Mouse (Mus musculus): ENCODE measurements around the gene Vapb.
A peak's percentile ranks its signal among the peaks of the same experiment; 100 is the strongest.
"Not testable (repeated sequence)": the region's sequence is repeated elsewhere in the genome, so short reads cannot be mapped to it uniquely, and the experiment has no call there.

The Vapb gene

GRCm38 (mm10) chr2:173737222-173737989 is at the start of gene Vapb:
TSS of gene Vapb (plus strand) at chr2:173737511.
- DNase-seq (ENCODE audit: low read depth, low spot score), result peak; percentile 98

- DNase-seq (ENCODE audit: low read depth, low spot score), result no peak
Observed at GRCm38 (mm10) chr2:173689835-173690234, 47.5 kb upstream of the Vapb start.

- no peak for DNase-seq (ENCODE audit: low read depth, low spot score)
Observed at GRCm38 (mm10) chr2:173691748-173692147, 45.6 kb upstream of the Vapb start.

GRCm38 (mm10) chr2:173692693-173693092 is 44.6 kb upstream of the Vapb start:
- DNase-seq (ENCODE audit: low read depth, low spot score), result no peak

DNA sequence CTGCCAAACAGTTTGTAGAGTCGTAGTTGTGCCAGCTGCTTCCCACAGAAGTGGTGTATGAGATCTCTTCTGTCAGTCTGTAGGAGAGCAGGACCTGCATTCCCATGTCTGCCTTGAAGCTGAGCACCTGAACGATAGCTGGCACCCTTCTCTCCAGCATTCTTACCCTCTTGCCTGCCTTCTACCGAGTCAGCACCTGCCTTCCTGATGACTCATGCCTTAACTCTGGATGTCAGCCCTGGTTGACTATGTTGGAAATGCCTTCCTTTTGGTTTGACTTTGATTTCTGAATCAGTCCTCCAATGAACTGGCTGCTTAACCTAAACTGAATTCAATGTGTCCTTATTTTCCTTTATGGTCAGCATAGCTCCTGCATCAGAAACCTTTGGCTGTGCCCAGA is 38.5 kb upstream of the Vapb start:
- DNase-seq (ENCODE audit: low read depth, low spot score), result no peak

DNA sequence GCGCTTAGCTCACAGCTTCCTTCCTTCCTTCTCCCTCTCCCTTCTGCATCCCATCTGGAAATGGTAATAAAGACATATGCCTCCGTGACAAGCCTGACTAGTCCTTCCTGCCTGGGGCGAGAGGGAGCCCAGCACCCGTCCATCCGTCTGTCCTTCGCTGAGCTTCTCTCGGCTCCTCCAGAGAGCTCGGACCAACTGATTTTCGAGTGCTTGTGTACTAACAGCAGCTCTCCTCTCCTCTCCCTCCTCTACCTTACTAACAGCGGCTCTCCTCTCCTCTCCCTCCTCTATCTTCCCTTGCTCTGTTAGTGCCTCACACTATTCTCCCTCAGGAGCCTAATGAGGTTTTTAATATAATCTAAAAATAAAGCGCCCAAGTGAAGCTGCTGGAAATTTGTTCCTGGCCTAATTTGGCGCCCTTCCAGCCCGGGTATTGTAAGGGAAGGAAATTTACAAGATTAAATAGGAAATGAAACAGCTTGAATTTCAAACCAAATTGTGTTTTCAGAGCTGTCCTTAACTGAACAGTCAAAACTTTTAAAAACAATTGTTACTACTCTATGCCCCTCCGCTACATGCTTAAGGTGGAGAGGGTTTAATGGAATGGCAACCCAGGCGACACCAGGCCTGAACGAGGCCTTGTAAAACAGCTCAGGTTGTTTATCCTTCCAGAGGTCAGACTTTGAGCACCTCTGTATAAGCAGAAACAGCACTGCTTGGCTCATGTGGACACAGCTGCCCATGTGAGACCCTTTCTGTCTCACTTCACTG is 35.0 kb upstream of the Vapb start:
- no peak for DNase-seq (ENCODE audit: low read depth, low spot score)

DNA sequence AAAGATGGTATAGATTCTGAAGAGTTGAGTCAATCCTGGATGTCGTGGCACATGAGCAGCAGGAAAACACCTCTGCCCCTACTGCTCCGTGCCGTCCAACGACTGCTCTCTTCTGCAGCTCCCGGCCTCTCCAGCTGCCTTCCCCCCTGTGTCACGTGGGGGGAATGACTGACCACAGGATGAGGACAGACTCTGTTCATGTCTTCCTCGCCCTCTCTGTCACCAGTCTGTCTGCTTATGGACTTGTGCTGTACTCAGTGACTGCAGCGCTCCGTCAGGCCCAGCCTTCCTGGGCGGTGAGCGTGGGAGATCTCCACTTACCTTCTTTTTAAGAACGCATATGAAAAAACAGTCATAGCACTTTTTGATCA is 34.5 kb upstream of the Vapb start:
- no peak for DNase-seq (ENCODE audit: low read depth, low spot score)

GRCm38 (mm10) chr2:173705827-173706551 is 31.3 kb upstream of the Vapb start:
- DNase-seq (ENCODE audit: low read depth, low spot score), result no peak

GRCm38 (mm10) chr2:173707626-173708025 is 29.7 kb upstream of the Vapb start:
- not testable (repeated sequence) for DNase-seq (ENCODE audit: low read depth, low spot score)

DNA sequence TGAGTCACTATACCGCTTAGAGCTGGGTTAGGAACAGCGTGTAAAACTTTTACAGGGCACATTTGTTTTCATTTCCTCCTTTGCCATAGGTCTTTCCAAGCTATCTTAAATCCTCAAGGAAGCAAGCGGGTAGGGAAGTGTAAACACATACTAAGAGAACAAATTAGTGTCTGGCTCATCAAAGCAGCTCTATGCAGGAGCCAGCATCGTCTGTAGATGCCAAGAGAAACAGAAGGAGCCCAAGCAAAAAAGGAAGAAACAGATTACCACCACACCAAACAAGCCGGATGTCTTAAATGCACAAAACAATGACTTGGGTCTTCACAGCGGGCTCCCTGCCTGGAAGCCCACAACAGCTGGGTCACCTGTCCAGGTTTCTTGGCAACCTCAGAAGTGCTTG is 27.1 kb upstream of the Vapb start:
- DNase-seq (ENCODE audit: low read depth, low spot score), result no peak

DNA sequence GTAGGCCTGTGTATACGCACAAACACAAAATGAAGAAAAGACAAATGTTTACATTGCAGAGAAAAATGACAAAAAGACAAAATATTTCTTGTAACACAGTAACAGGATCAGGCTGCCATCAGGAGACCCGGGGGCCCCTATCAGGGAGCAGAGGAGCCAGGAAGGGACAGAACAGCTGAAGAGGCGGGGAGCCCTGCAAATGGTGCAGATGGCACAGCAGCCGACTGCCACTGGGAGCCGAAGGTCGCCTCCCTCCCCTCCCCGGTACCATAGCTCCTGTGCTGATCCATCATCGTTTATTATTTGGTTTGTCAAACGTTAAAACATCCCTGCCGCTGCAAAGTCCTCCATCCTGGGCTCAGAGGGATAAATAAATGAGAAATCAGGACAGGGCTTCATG is 24.7 kb upstream of the Vapb start:
- no peak for DNase-seq (ENCODE audit: low read depth, low spot score)

GRCm38 (mm10) chr2:173713241-173713640 is 24.1 kb upstream of the Vapb start:
- no peak for DNase-seq (ENCODE audit: low read depth, low spot score)

- no peak for DNase-seq (ENCODE audit: low read depth, low spot score)
Observed at GRCm38 (mm10) chr2:173714620-173715218, 22.6 kb upstream of the Vapb start.

DNA sequence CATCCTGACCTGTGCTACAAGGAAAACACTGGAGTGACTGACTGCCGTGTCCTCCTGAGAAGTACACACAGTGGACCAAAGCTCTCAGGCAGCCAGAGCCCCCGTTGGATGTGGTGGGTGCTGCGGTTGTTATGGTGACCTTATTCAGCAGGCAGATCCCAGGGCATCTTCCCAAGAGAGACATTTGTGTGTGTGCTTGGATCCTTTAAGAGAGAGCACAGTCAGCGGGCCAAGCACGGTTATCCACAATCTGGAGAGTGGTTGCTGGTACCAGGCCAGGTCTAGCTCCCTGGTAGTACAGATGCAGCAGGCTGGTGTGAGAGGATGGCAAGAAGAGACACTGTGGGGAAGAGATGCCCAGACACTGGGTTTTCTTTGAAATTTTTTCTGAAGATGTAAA is 20.3 kb upstream of the Vapb start:
- DNase-seq (ENCODE audit: low read depth, low spot score), result no peak

DNA sequence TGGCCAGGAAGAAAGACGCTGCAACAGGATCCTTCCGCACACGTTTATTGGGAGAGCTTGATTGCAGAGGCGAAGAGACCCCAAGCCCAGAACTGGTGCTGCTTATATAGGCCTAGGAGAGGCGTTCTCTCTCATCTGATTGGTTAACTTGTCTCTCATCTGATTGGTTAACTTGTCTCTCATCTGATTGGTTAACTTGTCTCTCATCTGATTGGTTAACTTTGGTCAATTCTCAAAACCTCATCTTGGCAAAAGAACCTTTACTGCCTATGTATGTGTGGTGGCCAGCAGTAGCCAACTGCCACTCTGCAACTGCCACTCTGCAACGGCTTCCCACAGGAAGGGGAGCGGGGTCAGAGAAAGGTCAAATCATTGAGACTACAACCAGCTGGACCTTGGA is 18.2 kb upstream of the Vapb start, which contains the start of gene 1700010B08Rik:
TSS of gene 1700010B08Rik (plus strand) at position 301 of the 400 bp plus-strand sequence.
- DNase-seq (ENCODE audit: low read depth, low spot score), result not testable (repeated sequence)

- DNase-seq (ENCODE audit: low read depth, low spot score), result no peak
Observed at GRCm38 (mm10) chr2:173722251-173722857, 15.0 kb upstream of the Vapb start.

DNA sequence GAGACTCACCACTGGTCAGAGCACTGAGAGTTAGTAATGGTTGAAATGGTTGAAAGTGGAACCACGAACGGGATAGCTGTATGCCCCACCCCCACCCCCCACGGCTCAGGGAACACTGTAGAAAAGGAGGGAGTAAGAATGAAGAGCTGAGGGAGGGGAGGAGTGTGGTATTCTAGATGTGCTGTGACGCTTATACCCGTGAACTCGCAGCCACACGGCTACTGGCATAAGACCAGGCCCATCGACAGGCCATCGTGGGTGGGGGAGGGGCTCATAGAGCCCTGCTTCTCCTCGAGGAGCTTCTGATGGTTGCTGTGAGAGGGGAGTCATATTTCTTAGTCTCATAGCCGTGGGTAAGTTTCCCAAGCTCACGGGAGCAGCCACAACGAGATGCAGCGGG is 12.9 kb upstream of the Vapb start:
- no peak for DNase-seq (ENCODE audit: low read depth, low spot score)

DNA sequence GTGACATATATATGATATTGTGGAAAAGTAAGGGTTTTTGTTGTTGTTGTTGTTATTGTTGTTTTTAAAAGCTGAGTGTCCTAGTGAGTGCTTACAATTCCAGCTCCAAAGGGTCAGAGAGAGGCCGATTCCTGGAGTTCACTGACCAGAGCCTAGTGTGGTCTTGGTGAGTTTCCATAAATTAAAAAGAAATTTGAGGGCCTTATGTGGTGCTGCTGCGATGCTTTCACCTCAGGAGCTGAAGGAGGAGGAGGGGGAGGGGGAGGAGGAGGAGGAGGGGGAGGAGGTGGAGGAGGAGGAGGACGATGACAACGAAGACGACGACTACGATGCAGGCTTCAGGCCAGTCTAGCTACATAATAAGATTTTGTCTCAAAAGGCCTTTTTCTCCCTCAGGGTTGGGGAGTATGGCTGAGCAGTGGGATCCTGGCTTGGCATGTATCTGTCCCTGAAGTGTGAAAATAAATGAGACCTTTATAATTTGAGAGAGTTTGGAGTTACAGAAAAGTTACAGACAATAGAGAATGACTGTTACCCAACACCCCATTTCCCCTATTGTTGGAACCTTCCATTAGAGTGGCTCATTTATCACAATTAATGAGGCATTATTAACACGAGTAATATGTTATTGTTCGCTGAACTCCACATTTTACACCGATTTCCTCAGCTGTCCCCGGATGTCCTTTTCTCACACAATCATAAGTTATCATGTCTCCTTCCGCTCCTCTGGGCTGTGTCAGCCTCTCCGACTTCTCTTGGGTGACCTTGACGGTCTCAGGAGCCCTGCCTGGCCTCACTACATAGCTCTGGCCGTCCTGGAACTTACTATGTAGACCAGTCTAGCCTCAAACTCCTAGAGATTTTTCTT is 12.1 kb upstream of the Vapb start:
- no peak for DNase-seq (ENCODE audit: low read depth, low spot score)

DNA sequence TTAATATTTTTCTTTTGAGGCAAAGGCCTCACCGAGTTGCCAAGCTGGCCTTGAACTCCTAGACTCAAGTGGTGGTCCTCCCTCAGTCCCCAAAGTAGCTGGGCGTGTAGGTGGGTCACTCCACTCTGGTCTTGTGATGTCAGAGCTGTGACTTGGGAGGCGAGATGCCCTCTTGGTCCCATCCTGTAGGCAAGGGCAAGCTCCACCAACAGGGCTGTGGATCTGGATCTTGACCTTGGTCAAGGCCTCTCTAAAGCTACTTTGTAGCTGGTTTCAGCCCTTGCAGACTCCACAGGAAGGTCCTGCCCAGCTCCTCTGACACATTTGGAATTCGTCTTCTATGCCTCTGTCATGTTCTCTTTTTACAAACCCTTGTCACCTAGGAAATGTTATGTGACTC is 11.5 kb upstream of the Vapb start:
- DNase-seq (ENCODE audit: low read depth, low spot score), result no peak

DNA sequence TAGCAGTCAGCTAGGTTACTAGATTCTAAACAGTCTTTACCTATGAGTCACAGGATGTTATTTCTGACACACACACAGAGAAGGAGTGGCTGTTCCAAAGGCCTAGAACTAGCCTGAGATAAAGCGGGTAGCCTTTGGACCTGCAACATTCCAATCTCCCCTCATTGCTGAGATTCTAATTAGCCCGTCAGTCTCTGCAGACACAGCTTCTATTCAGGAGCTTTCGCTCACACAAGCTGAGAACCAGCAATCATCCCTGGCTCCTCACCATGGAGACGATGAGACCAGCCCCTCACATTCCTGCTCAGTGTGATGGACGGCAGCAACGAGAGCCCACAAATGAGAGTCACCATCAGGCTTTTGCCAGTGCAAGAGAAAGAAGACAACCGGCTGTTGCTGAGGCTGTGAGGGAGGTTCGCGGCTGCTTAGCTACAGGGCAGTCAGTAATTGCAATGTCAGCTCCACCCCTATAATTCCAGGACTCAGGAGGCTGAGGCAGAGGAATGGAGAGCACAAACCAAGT is 6.8 kb upstream of the Vapb start:
- no peak for DNase-seq (ENCODE audit: low read depth, low spot score)
